Mouse (Mus musculus): Measurements from ENCODE around the gene Ppp4r2. TPM values are rescaled to one million over a fixed set of nuclear protein-coding genes. Genes with fewer than 3 reads are reported as not detected.

Gene Ppp4r2
- polyA plus RNA-seq (2015; fragmentation: Nextera tagmentation; extraction: Ambion mirVana), result 8.0 and 8.1 TPM in 2 replicates

GRCm38 (mm10) chr6:100833355-100833754 is at the start of gene Ppp4r2:
Gene Ppp4r2, plus strand, starts transcription at chr6:100833622.
- Histone ChIP-seq H3K27me3 (no peaks in the 10 kb centered on the region), H3K27ac (replicated peaks) (peak within 1 kb of the TSS; percentile 83)
- ATAC-seq (ENCODE audit: insufficient read depth), result peak; percentile 99

GRCm38 (mm10) chr6:100787726-100788125 is 45.7 kb upstream of the Ppp4r2 start:
- Histone ChIP-seq H3K36me3 (replicated peaks) (no peaks in the 10 kb centered on the region), H3K27ac (replicated peaks) (no peak overlapping the region), H3K4me2 (no peak overlapping the region), H3K27me3 (no peaks in the 10 kb centered on the region), H3K4me3 (replicated peaks) (no peak overlapping the region), H3K9ac (no peak overlapping the region), H3K9me3 (replicated peaks) (no peaks in the 10 kb centered on the region), H3K4me1 (replicated peaks) (no peaks in the 10 kb centered on the region)
- no peak for ATAC-seq (ENCODE audit: insufficient read depth)
- 75% methylated on average over 1 of the region's 1 CpGs for WGBS (ENCODE audit: insufficient replicate concordance)

More at GRCm38 (mm10) chr6:100833355-100833754, at the start of gene Ppp4r2:
- under 1% methylated on average over 40 of the region's 50 CpGs for WGBS (ENCODE audit: insufficient replicate concordance)
- Histone ChIP-seq H3K4me1 (replicated peaks) (peaks cover 27% of the 10 kb centered on the region), H3K36me3 (replicated peaks) (peaks cover 32% of the 10 kb centered on the region), H3K9ac (peak within 1 kb of the TSS; percentile 88), H3K4me2 (peak within 1 kb of the TSS; percentile 72), H3K9me3 (replicated peaks) (no peaks in the 10 kb centered on the region), H3K4me3 (replicated peaks) (peak within 1 kb of the TSS; percentile 92)

- H3K36me3 ChIP-seq (replicated peaks), result no peaks in the 10 kb centered on the region
- H3K9ac ChIP-seq, result no peak overlapping the region
- H3K4me3 ChIP-seq (replicated peaks), result no peak overlapping the region
- WGBS (ENCODE audit: insufficient replicate concordance), result 67% methylated on average over 1 of the region's 1 CpGs
- H3K9me3 ChIP-seq (replicated peaks), result no peaks in the 10 kb centered on the region
- H3K4me2 ChIP-seq, result no peak overlapping the region
- H3K4me1 ChIP-seq (replicated peaks), result no peaks in the 10 kb centered on the region
- no peak for ATAC-seq (ENCODE audit: insufficient read depth)
- H3K27ac ChIP-seq (replicated peaks), result no peak overlapping the region
- H3K27me3 ChIP-seq, result no peaks in the 10 kb centered on the region
Observed at GRCm38 (mm10) chr6:100789161-100789560, 44.3 kb upstream of the Ppp4r2 start.

- Histone ChIP-seq H3K27ac (replicated peaks) (no peak overlapping the region), H3K4me1 (replicated peaks) (no peaks in the 10 kb centered on the region), H3K9ac (no peak overlapping the region), H3K36me3 (replicated peaks) (no peaks in the 10 kb centered on the region), H3K27me3 (no peaks in the 10 kb centered on the region), H3K4me3 (replicated peaks) (no peak overlapping the region), H3K9me3 (replicated peaks) (no peaks in the 10 kb centered on the region), H3K4me2 (no peak overlapping the region)
- 42% methylated on average over 3 of the region's 3 CpGs for WGBS (ENCODE audit: insufficient replicate concordance)
- no peak for ATAC-seq (ENCODE audit: insufficient read depth)
Observed at GRCm38 (mm10) chr6:100792055-100792659, 41.3 kb upstream of the Ppp4r2 start.

- H3K27ac ChIP-seq (replicated peaks), result no peak overlapping the region
- H3K36me3 ChIP-seq (replicated peaks), result no peaks in the 10 kb centered on the region
- no peaks in the 10 kb centered on the region for H3K27me3 ChIP-seq
- no peak overlapping the region for H3K4me2 ChIP-seq
- H3K9ac ChIP-seq, result no peak overlapping the region
- H3K9me3 ChIP-seq (replicated peaks), result no peaks in the 10 kb centered on the region
- H3K4me1 ChIP-seq (replicated peaks), result no peaks in the 10 kb centered on the region
- no peak overlapping the region for H3K4me3 ChIP-seq (replicated peaks)
- 66% methylated on average over 14 of the region's 14 CpGs for WGBS (ENCODE audit: insufficient replicate concordance)
- ATAC-seq (ENCODE audit: insufficient read depth), result no peak
Observed at GRCm38 (mm10) chr6:100792973-100793769, 40.3 kb upstream of the Ppp4r2 start.

GRCm38 (mm10) chr6:100795797-100796196 is 37.6 kb upstream of the Ppp4r2 start:
- no peaks in the 10 kb centered on the region for H3K9me3 ChIP-seq (replicated peaks)
- no peak overlapping the region for H3K4me2 ChIP-seq
- H3K36me3 ChIP-seq (replicated peaks), result no peaks in the 10 kb centered on the region
- WGBS (ENCODE audit: insufficient replicate concordance), result 38% methylated on average over 6 of the region's 6 CpGs
- no peak overlapping the region for H3K4me3 ChIP-seq (replicated peaks)
- H3K27me3 ChIP-seq, result no peaks in the 10 kb centered on the region
- no peak for ATAC-seq (ENCODE audit: insufficient read depth)
- H3K4me1 ChIP-seq (replicated peaks), result no peaks in the 10 kb centered on the region
- no peak overlapping the region for H3K27ac ChIP-seq (replicated peaks)
- no peak overlapping the region for H3K9ac ChIP-seq

GRCm38 (mm10) chr6:100799290-100799689 is 34.1 kb upstream of the Ppp4r2 start:
- WGBS (ENCODE audit: insufficient replicate concordance), result 70% methylated on average over 6 of the region's 6 CpGs

GRCm38 (mm10) chr6:100799766-100800165 is 33.7 kb upstream of the Ppp4r2 start:
- no peak for ATAC-seq (ENCODE audit: insufficient read depth)
- Histone ChIP-seq H3K9ac (no peak overlapping the region), H3K27ac (replicated peaks) (no peak overlapping the region), H3K9me3 (replicated peaks) (no peaks in the 10 kb centered on the region), H3K4me3 (replicated peaks) (no peak overlapping the region), H3K27me3 (no peaks in the 10 kb centered on the region), H3K36me3 (replicated peaks) (no peaks in the 10 kb centered on the region), H3K4me1 (replicated peaks) (no peaks in the 10 kb centered on the region), H3K4me2 (no peak overlapping the region)
- WGBS (ENCODE audit: insufficient replicate concordance), result 69% methylated on average over 4 of the region's 4 CpGs

More at GRCm38 (mm10) chr6:100799290-100799689, 34.1 kb upstream of the Ppp4r2 start:
- no peak for ATAC-seq (ENCODE audit: insufficient read depth)
- Histone ChIP-seq H3K27me3 (no peaks in the 10 kb centered on the region), H3K27ac (replicated peaks) (no peak overlapping the region), H3K9ac (no peak overlapping the region), H3K36me3 (replicated peaks) (no peaks in the 10 kb centered on the region), H3K4me2 (no peak overlapping the region), H3K4me3 (replicated peaks) (no peak overlapping the region), H3K9me3 (replicated peaks) (no peaks in the 10 kb centered on the region), H3K4me1 (replicated peaks) (no peaks in the 10 kb centered on the region)

- Histone ChIP-seq H3K27me3 (no peaks in the 10 kb centered on the region), H3K4me1 (replicated peaks) (no peaks in the 10 kb centered on the region), H3K4me2 (no peak overlapping the region), H3K9ac (no peak overlapping the region), H3K27ac (replicated peaks) (no peak overlapping the region), H3K4me3 (replicated peaks) (no peak overlapping the region), H3K9me3 (replicated peaks) (no peaks in the 10 kb centered on the region), H3K36me3 (replicated peaks) (no peaks in the 10 kb centered on the region)
- ATAC-seq (ENCODE audit: insufficient read depth), result no peak
- WGBS (ENCODE audit: insufficient replicate concordance), result 41% methylated on average over 10 of the region's 10 CpGs
Observed at GRCm38 (mm10) chr6:100800497-100800955, 32.9 kb upstream of the Ppp4r2 start.

- no peak overlapping the region for H3K27ac ChIP-seq (replicated peaks)
- WGBS (ENCODE audit: insufficient replicate concordance), result 52% methylated on average over 13 of the region's 13 CpGs
- H3K4me1 ChIP-seq (replicated peaks), result no peaks in the 10 kb centered on the region
- H3K27me3 ChIP-seq, result no peaks in the 10 kb centered on the region
- no peak overlapping the region for H3K4me2 ChIP-seq
- H3K4me3 ChIP-seq (replicated peaks), result no peak overlapping the region
- ATAC-seq (ENCODE audit: insufficient read depth), result no peak
- H3K9me3 ChIP-seq (replicated peaks), result no peaks in the 10 kb centered on the region
- H3K9ac ChIP-seq, result no peak overlapping the region
- no peaks in the 10 kb centered on the region for H3K36me3 ChIP-seq (replicated peaks)
Observed at GRCm38 (mm10) chr6:100802381-100803083, 30.9 kb upstream of the Ppp4r2 start.

- Histone ChIP-seq H3K4me3 (replicated peaks) (no peak overlapping the region), H3K9ac (no peak overlapping the region), H3K9me3 (replicated peaks) (no peaks in the 10 kb centered on the region), H3K4me2 (no peak overlapping the region), H3K27me3 (no peaks in the 10 kb centered on the region), H3K4me1 (replicated peaks) (no peaks in the 10 kb centered on the region), H3K36me3 (replicated peaks) (no peaks in the 10 kb centered on the region), H3K27ac (replicated peaks) (no peak overlapping the region)
- WGBS (ENCODE audit: insufficient replicate concordance), result 67% methylated on average over 3 of the region's 3 CpGs
- ATAC-seq (ENCODE audit: insufficient read depth), result no peak
Observed at GRCm38 (mm10) chr6:100803250-100803649, 30.2 kb upstream of the Ppp4r2 start.

Measured in liver, embryonic 15.5 days (tissue).